Comparison of ENCODE assay signal across 9 mouse cellular contexts in the genomic region with DNA sequence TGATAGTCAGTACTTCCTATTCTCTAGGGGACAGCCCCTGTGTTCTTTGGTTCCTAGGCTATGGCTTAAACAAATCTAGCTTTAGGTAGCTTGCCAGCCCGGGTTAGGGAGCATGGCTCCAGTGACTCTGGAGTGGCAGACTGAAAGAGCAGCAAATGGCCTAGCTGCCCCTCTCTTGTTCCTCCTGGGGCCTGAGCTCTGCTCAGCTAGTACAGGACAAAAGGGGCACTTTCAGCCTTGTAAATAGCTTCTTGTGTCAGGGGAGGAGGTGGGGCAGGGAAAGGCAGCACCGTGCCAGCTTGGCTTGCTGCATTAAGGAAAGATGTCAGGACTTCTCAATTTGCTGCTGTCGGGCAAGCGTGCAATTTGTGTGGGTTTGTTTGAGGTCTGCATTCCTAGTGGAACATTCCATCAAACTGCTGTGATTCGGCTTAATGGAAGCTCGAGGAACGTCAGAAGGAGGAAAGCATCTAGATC. TPM values are rescaled to one million over a fixed set of nuclear protein-coding genes. Genes with fewer than 3 reads are reported as not detected.
A peak's percentile ranks its signal among the peaks of the same experiment; 100 is the strongest.
DNase-seq lines count a peak whose midpoint lies in the region; ATAC-seq and TF ChIP-seq lines count a peak whose summit lies in the region.
"Had no signal": no experiment of that assay in that cellular context is flagged by ENCODE, and none has a peak within 500 bp of the region (broad histone marks: within the 10 kb centered on the region; RNA-seq: fewer than 3 reads in every experiment).

No protein-coding gene starts in this region.

- no peak overlapping the region for H3K4me2 ChIP-seq in lung, embryonic 15.5 days
- peak overlapping the region; percentile 35 for H3K4me2 ChIP-seq in embryonic facial prominence, embryonic 13.5 days
- H3K4me2 ChIP-seq in intestine, postnatal 0 days (replicated peaks; ENCODE audit: low read depth) = no peak overlapping the region

- no peak for ATAC-seq in lung, embryonic 15.5 days (ENCODE audit: borderline replicate concordance, extremely low read depth, low FRiP score, low TSS enrichment)
- peak; percentile 43; the same call in 1 of the 2 replicates for ATAC-seq in embryonic facial prominence, embryonic 13.5 days (ENCODE audit: insufficient number of reproducible peaks, insufficient read depth, low FRiP score, low TSS enrichment, low read depth)
- ATAC-seq in intestine, postnatal 0 days = no peak

- no peak overlapping the region for H3K9ac ChIP-seq in lung, embryonic 15.5 days
- peak overlapping the region; percentile 21; the same call in 1 of the 2 replicates for H3K9ac ChIP-seq in embryonic facial prominence, embryonic 13.5 days
- H3K9ac ChIP-seq in intestine, postnatal 0 days (ENCODE audit: low read depth, low read length) = no peak overlapping the region
- H3K9ac ChIP-seq: liver, embryonic 14.5 days had no signal

- no peaks in the 10 kb centered on the region for H3K27me3 ChIP-seq in lung, embryonic 15.5 days
- no peaks in the 10 kb centered on the region for H3K27me3 ChIP-seq in embryonic facial prominence, embryonic 13.5 days
- no peaks in the 10 kb centered on the region for H3K27me3 ChIP-seq in limb, embryonic 10.5 days (ENCODE audit: low read depth, poor library complexity, severe bottlenecking)
- no peaks in the 10 kb centered on the region for H3K27me3 ChIP-seq in intestine, postnatal 0 days (replicated peaks; ENCODE audit: control insufficient read depth, insufficient read depth, low read length)

- no peak for TF ChIP-seq CTCF in intestine, postnatal 0 days (IDR thresholded peaks at IDR 0.05; ENCODE audit: low read depth)

- WGBS in lung, embryonic 15.5 days = 30% methylated on average over 7 of the region's 7 CpGs
- 13% methylated on average over 7 of the region's 7 CpGs for WGBS in embryonic facial prominence, embryonic 13.5 days
- 61% methylated on average over 7 of the region's 7 CpGs for WGBS in limb, embryonic 10.5 days
- 44% methylated on average over 7 of the region's 7 CpGs for WGBS in intestine, postnatal 0 days

- DNase-seq in gastrocnemius, postnatal 10 days = peak; percentile 15
- DNase-seq in gastrocnemius, postnatal 36 days = no peak
- no peak for DNase-seq in lung, postnatal 36 days
- no peak for DNase-seq in limb, embryonic 10.5 days (ENCODE audit: low spot score)
- DNase-seq in cerebellum, postnatal 14 days = no peak

- H3K36me3 ChIP-seq in lung, embryonic 15.5 days = no peaks in the 10 kb centered on the region
- no peaks in the 10 kb centered on the region for H3K36me3 ChIP-seq in embryonic facial prominence, embryonic 13.5 days
- no peaks in the 10 kb centered on the region for H3K36me3 ChIP-seq in limb, embryonic 10.5 days
- no peaks in the 10 kb centered on the region; the same call in 1 of the 2 replicates for H3K36me3 ChIP-seq in intestine, postnatal 0 days (ENCODE audit: control insufficient read depth, insufficient read depth)

- intact Hi-C loops in gastrocnemius, postnatal 36 days (cut with DNase I) = no loop called here

- no peaks in the 10 kb centered on the region for H3K9me3 ChIP-seq in lung, embryonic 15.5 days
- H3K9me3 ChIP-seq in embryonic facial prominence, embryonic 13.5 days = no peaks in the 10 kb centered on the region
- H3K9me3 ChIP-seq in limb, embryonic 10.5 days (replicated peaks) = no peaks in the 10 kb centered on the region
- H3K9me3 ChIP-seq in intestine, postnatal 0 days (ENCODE audit: control insufficient read depth) = no peaks in the 10 kb centered on the region

- H3K4me3 ChIP-seq in lung, embryonic 15.5 days = no peak overlapping the region
- H3K4me3 ChIP-seq in embryonic facial prominence, embryonic 13.5 days = no peak overlapping the region
- H3K4me3 ChIP-seq in limb, embryonic 10.5 days = no peak overlapping the region
- no peak overlapping the region for H3K4me3 ChIP-seq in intestine, postnatal 0 days (ENCODE audit: low read depth, low read length)

- H3K4me1 ChIP-seq in lung, embryonic 15.5 days = peaks cover 16% of the 10 kb centered on the region
- peaks cover 20% of the 10 kb centered on the region for H3K4me1 ChIP-seq in embryonic facial prominence, embryonic 13.5 days
- peaks cover 22% of the 10 kb centered on the region for H3K4me1 ChIP-seq in limb, embryonic 10.5 days
- H3K4me1 ChIP-seq in intestine, postnatal 0 days (replicated peaks; ENCODE audit: control insufficient read depth, insufficient read depth, low read length) = no peaks in the 10 kb centered on the region

- peak overlapping the region; percentile 37; the same call in 1 of the 2 replicates for H3K27ac ChIP-seq in lung, embryonic 15.5 days
- peak overlapping the region; percentile 69 for H3K27ac ChIP-seq in embryonic facial prominence, embryonic 13.5 days
- H3K27ac ChIP-seq in limb, embryonic 10.5 days = peak overlapping the region; percentile 17; the same call in 1 of the 2 replicates
- no peak overlapping the region for H3K27ac ChIP-seq in intestine, postnatal 0 days (ENCODE audit: low read depth, low read length)
- H3K27ac ChIP-seq: liver, embryonic 14.5 days had no signal

RNA-seq across cellular contexts. Expression of gene Acsl1, which starts 17.3 kb away (rescaled TPM):
- total RNA-seq in gastrocnemius, postnatal 10 days (2021) = 100 to 1,000 TPM; 230 to 244 TPM
- 100 to 1,000 TPM; 260 to 328 TPM for total RNA-seq in gastrocnemius, postnatal 36 days (2021)
- 20.7 and 22.1 TPM in 2 replicates for polyA plus RNA-seq in lung, embryonic 15.5 days (2015; fragmentation: Nextera tagmentation; extraction: Ambion mirVana)
- polyA plus RNA-seq in embryonic facial prominence, embryonic 13.5 days (2015; fragmentation: Nextera tagmentation; extraction: Ambion mirVana) = 12.2 and 12.3 TPM in 2 replicates
- 5.8 and 7.0 TPM in 2 replicates for polyA plus RNA-seq in limb, embryonic 10.5 days (2016; fragmentation: Nextera tagmentation; extraction: Ambion mirVana)
- polyA plus RNA-seq in intestine, postnatal 0 days (2015; fragmentation: Nextera tagmentation; extraction: Ambion mirVana) = 54.0 and 59.1 TPM in 2 replicates
